ENCODE assay signal across 14 mouse cellular contexts in genomic region chr7:112154445-112154844, GRCm38 (mm10). TPM values are rescaled to one million over a fixed set of nuclear protein-coding genes. Genes with fewer than 3 reads are reported as not detected.
DNase-seq lines count a peak whose midpoint lies in the region; ATAC-seq and TF ChIP-seq lines count a peak whose summit lies in the region.
"Had no signal": no experiment of that assay in that cellular context is flagged by ENCODE, and none has a peak within 500 bp of the region (broad histone marks: within the 10 kb centered on the region; RNA-seq: fewer than 3 reads in every experiment).

No protein-coding gene starts in this region.

- H3K4me2 ChIP-seq in heart, embryonic 14.5 days (ENCODE audit: low read length), result peak overlapping the region; percentile 23; the same call in 1 of the 2 replicates
- peak overlapping the region; percentile 19 for H3K4me2 ChIP-seq in lung, embryonic 16.5 days (ENCODE audit: low read depth, low read length)
- no peak overlapping the region for H3K4me2 ChIP-seq in embryonic facial prominence, embryonic 15.5 days (replicated peaks)
- no peak overlapping the region for H3K4me2 ChIP-seq in stomach, postnatal 0 days (replicated peaks; ENCODE audit: low read depth)
- H3K4me2 ChIP-seq: limb, embryonic 12.5 days; midbrain, embryonic 13.5 days had no signal

- no peaks in the 10 kb centered on the region for H3K36me3 ChIP-seq in heart, embryonic 14.5 days (ENCODE audit: control insufficient read depth, insufficient read depth, low read length)
- H3K36me3 ChIP-seq in heart, embryonic 10.5 days, result peaks cover 8% of the 10 kb centered on the region
- H3K36me3 ChIP-seq in lung, embryonic 16.5 days (ENCODE audit: control insufficient read depth, insufficient read depth, low read length), result no peaks in the 10 kb centered on the region
- H3K36me3 ChIP-seq in embryonic facial prominence, embryonic 15.5 days, result peaks cover 11% of the 10 kb centered on the region; the same call in 1 of the 2 replicates
- H3K36me3 ChIP-seq in stomach, postnatal 0 days (ENCODE audit: control insufficient read depth, insufficient read depth, low read length), result no peaks in the 10 kb centered on the region
- H3K36me3 ChIP-seq: midbrain, embryonic 13.5 days had no signal

- peaks cover 21 to 30% of the 10 kb centered on the region in 2 experiments for H3K4me1 ChIP-seq in heart, embryonic 14.5 days (ENCODE audit: control insufficient read depth in 2 of 2, insufficient read depth in 2 of 2, low read length in 2 of 2)
- H3K4me1 ChIP-seq in heart, embryonic 10.5 days, result peaks cover 75% of the 10 kb centered on the region
- H3K4me1 ChIP-seq in lung, embryonic 16.5 days (replicated peaks; ENCODE audit: control insufficient read depth, insufficient read depth, low read length), result peaks cover 34% of the 10 kb centered on the region
- 0 out of 2 replicates have a peak, but pooled peaks cover 2% of the 10 kb centered on the region for H3K4me1 ChIP-seq in lung, adult 2 months (ENCODE audit: control insufficient read depth, insufficient read depth, low read length)
- peaks cover 52% of the 10 kb centered on the region for H3K4me1 ChIP-seq in embryonic facial prominence, embryonic 15.5 days
- peaks cover 4% of the 10 kb centered on the region; the same call in 1 of the 2 replicates for H3K4me1 ChIP-seq in stomach, postnatal 0 days (replicated peaks; ENCODE audit: control insufficient read depth, insufficient read depth)

- WGBS in heart, embryonic 14.5 days, result 79% methylated on average over 4 of the region's 4 CpGs
- WGBS in heart, embryonic 10.5 days, result 86% methylated on average over 4 of the region's 4 CpGs
- 53% methylated on average over 4 of the region's 4 CpGs for WGBS in lung, embryonic 16.5 days
- 64% methylated on average over 4 of the region's 4 CpGs for WGBS in lung, adult 2 months
- 44% methylated on average over 4 of the region's 4 CpGs for WGBS in embryonic facial prominence, embryonic 15.5 days
- 54% methylated on average over 4 of the region's 4 CpGs for WGBS in stomach, postnatal 0 days

- no peak for TF ChIP-seq EP300 in stomach, postnatal 0 days (optimal IDR thresholded peaks at IDR 0.05)

- no peak for DNase-seq in heart, embryonic 10.5 days (ENCODE audit: low spot score)
- no peak for DNase-seq in lung, adult 2 months
- no peak for DNase-seq in stomach, postnatal 0 days (ENCODE audit: low spot score)
- DNase-seq in kidney, adult 11 months, result no peak
- DNase-seq: cerebellum, adult 2 months; heart, postnatal 4 days; layer of hippocampus, postnatal 36 days had no signal

- H3K27ac ChIP-seq in heart, embryonic 14.5 days (replicated peaks in 1 of 2; ENCODE audit: control insufficient read depth in 1 of 2, insufficient read depth in 1 of 2, low read depth in 2 of 2, low read length in 2 of 2), result no peak overlapping the region
- H3K27ac ChIP-seq in heart, embryonic 10.5 days, result no peak overlapping the region
- peak overlapping the region; percentile 89 for H3K27ac ChIP-seq in lung, embryonic 16.5 days (ENCODE audit: low read length)
- H3K27ac ChIP-seq in embryonic facial prominence, embryonic 15.5 days (replicated peaks), result peak overlapping the region; percentile 52
- peak overlapping the region; percentile 70 for H3K27ac ChIP-seq in stomach, postnatal 0 days (replicated peaks)
- H3K27ac ChIP-seq: limb, embryonic 12.5 days; macrophage; midbrain, embryonic 13.5 days had no signal

- no peaks in the 10 kb centered on the region for H3K9me3 ChIP-seq in heart, embryonic 14.5 days (ENCODE audit: control insufficient read depth, low read length)
- no peaks in the 10 kb centered on the region for H3K9me3 ChIP-seq in heart, embryonic 10.5 days
- H3K9me3 ChIP-seq in lung, embryonic 16.5 days (ENCODE audit: control insufficient read depth, low read length), result no peaks in the 10 kb centered on the region
- H3K9me3 ChIP-seq in embryonic facial prominence, embryonic 15.5 days (replicated peaks), result no peaks in the 10 kb centered on the region
- H3K9me3 ChIP-seq in stomach, postnatal 0 days (ENCODE audit: control insufficient read depth, low read length), result no peaks in the 10 kb centered on the region
- H3K9me3 ChIP-seq: limb, embryonic 12.5 days; midbrain, embryonic 13.5 days had no signal

- no peak overlapping the region for H3K4me3 ChIP-seq in heart, embryonic 14.5 days (ENCODE audit: control insufficient read depth in 1 of 2, insufficient read depth in 1 of 2, low read depth in 1 of 2, low read length in 2 of 2)
- no peak overlapping the region for H3K4me3 ChIP-seq in heart, embryonic 10.5 days
- H3K4me3 ChIP-seq in lung, embryonic 16.5 days (ENCODE audit: low read length), result no peak overlapping the region
- no peak overlapping the region for H3K4me3 ChIP-seq in lung, adult 2 months (replicated peaks; ENCODE audit: extremely low read depth, low read depth, low read length)
- no peak overlapping the region for H3K4me3 ChIP-seq in embryonic facial prominence, embryonic 15.5 days (replicated peaks)
- no peak overlapping the region for H3K4me3 ChIP-seq in stomach, postnatal 0 days (ENCODE audit: low read depth, low read length)
- H3K4me3 ChIP-seq: limb, embryonic 12.5 days; midbrain, embryonic 13.5 days had no signal

- H3K9ac ChIP-seq in heart, embryonic 14.5 days (ENCODE audit: low read length), result no peak overlapping the region
- H3K9ac ChIP-seq in lung, embryonic 16.5 days (ENCODE audit: low read length), result no peak overlapping the region
- no peak overlapping the region for H3K9ac ChIP-seq in embryonic facial prominence, embryonic 15.5 days
- no peak overlapping the region for H3K9ac ChIP-seq in stomach, postnatal 0 days (ENCODE audit: low read length)
- H3K9ac ChIP-seq: limb, embryonic 12.5 days; midbrain, embryonic 13.5 days had no signal

- no peaks in the 10 kb centered on the region for H3K27me3 ChIP-seq in heart, embryonic 14.5 days (ENCODE audit: control insufficient read depth, insufficient read depth, low read length)
- H3K27me3 ChIP-seq in heart, embryonic 10.5 days (ENCODE audit: insufficient read depth, poor library complexity, severe bottlenecking), result peaks cover 17% of the 10 kb centered on the region; the same call in 1 of the 2 replicates
- H3K27me3 ChIP-seq in lung, embryonic 16.5 days (ENCODE audit: control insufficient read depth, insufficient read depth, low read depth, low read length), result no peaks in the 10 kb centered on the region
- H3K27me3 ChIP-seq in embryonic facial prominence, embryonic 15.5 days, result no peaks in the 10 kb centered on the region; the same call in 1 of the 2 replicates
- H3K27me3 ChIP-seq in stomach, postnatal 0 days (ENCODE audit: control insufficient read depth, insufficient read depth, low read length), result no peaks in the 10 kb centered on the region

- no peak for TF ChIP-seq CTCF in lung, adult 2 months (IDR thresholded peaks at IDR 0.05; ENCODE audit: insufficient read depth, low read length)
- no peak for TF ChIP-seq CTCF in stomach, postnatal 0 days (IDR thresholded peaks at IDR 0.05; ENCODE audit: low read depth)

- no peak for ATAC-seq in heart, embryonic 14.5 days (ENCODE audit: insufficient number of reproducible peaks, insufficient read depth, low FRiP score, low read depth)
- peak; percentile 10; the same call in 1 of the 2 replicates for ATAC-seq in lung, embryonic 16.5 days (ENCODE audit: low read depth)
- no peak for ATAC-seq in embryonic facial prominence, embryonic 15.5 days (ENCODE audit: insufficient number of reproducible peaks, low FRiP score, low TSS enrichment, low read depth)
- no peak for ATAC-seq in stomach, postnatal 0 days (ENCODE audit: low FRiP score, low TSS enrichment)
- ATAC-seq: CD4-positive, CD25-positive, alpha-beta regulatory T cell, adult 4 months; midbrain, embryonic 13.5 days had no signal

- no peak for TF ChIP-seq POLR2A in lung, adult 2 months (IDR thresholded peaks at IDR 0.05; ENCODE audit: borderline replicate concordance, extremely low read depth, low read depth, low read length)

RNA-seq across cellular contexts. Expression of gene Dkk3, which starts 4.4 kb away (rescaled TPM):
- polyA plus RNA-seq in heart, embryonic 14.5 days (2014; fragmentation: Nextera tagmentation; extraction: Ambion mirVana), result 65.4 and 86.3 TPM in 2 replicates
- polyA plus RNA-seq in heart, embryonic 10.5 days (2016; fragmentation: Nextera tagmentation; extraction: Ambion mirVana), result 59.8 and 101 TPM in 2 replicates
- 45.5 and 48.2 TPM in 2 replicates for polyA plus RNA-seq in lung, embryonic 16.5 days (2015; fragmentation: Nextera tagmentation; extraction: Ambion mirVana)
- polyA plus RNA-seq in lung, adult 2 months (2012; rRNA removed), result 28.3 and 32.3 TPM in 2 replicates
- 68.4 and 74.6 TPM in 2 replicates for polyA plus RNA-seq in embryonic facial prominence, embryonic 15.5 days (2015; fragmentation: Nextera tagmentation; extraction: Ambion mirVana)
- 39.1 and 40.0 TPM in 2 replicates for polyA plus RNA-seq in stomach, postnatal 0 days (2015; fragmentation: Nextera tagmentation; extraction: Ambion mirVana)
- polyA plus RNA-seq: macrophage had no signal

Comparison
In these comparisons a context has a peak if more than half of its experiments do, and no peak if none do; other contexts are left out.
1. H3K27ac ChIP-seq: peak in lung, embryonic 16.5 days (single experiment), embryonic facial prominence, embryonic 15.5 days (single experiment) and stomach, postnatal 0 days (single experiment); none in heart, embryonic 14.5 days (0 of 2) and heart, embryonic 10.5 days (single experiment).
2. H3K4me2 ChIP-seq: peak in heart, embryonic 14.5 days (single experiment) and lung, embryonic 16.5 days (single experiment); none in embryonic facial prominence, embryonic 15.5 days (single experiment) and stomach, postnatal 0 days (single experiment).